Mouse (Mus musculus): ENCODE measurements at regions not wholly inside any gene's neighbourhood (a gene's known extent, or its start where the extent isn't known, plus 50 kb on each side); places are given as distances from the start of the nearest gene placed in this dataset.

GRCm38 (mm10) chr8:90654786-90655185, 162.4 kb downstream of the Gm19935 start:
- Histone ChIP-seq H3K36me3 (ENCODE audit: control insufficient read depth in 1 of 2, insufficient read depth in 2 of 2, low read length in 2 of 2) (no peaks in the 10 kb centered on the region), H3K4me3 (ENCODE audit: control insufficient read depth in 1 of 2, insufficient read depth in 1 of 2, low read depth in 2 of 2, low read length in 2 of 2) (no peak overlapping the region), H3K27ac (ENCODE audit: control insufficient read depth, low read depth, low read length) (no peak overlapping the region), H3K9ac (ENCODE audit: control insufficient read depth, low read depth, low read length, poor library complexity, severe bottlenecking) (no peak overlapping the region), H3K79me2 (ENCODE audit: control insufficient read depth, insufficient read depth, low read length, poor library complexity) (no peaks in the 10 kb centered on the region), H3K9me3 (replicated peaks; ENCODE audit: insufficient read depth, low read length) (no peaks in the 10 kb centered on the region), H3K27me3 (ENCODE audit: control insufficient read depth in 1 of 2, insufficient read depth in 2 of 2, low read length in 2 of 2) (no peaks in the 10 kb centered on the region), H3K4me1 (ENCODE audit: control insufficient read depth in 1 of 2, insufficient read depth in 2 of 2, low read length in 2 of 2) (no peaks in the 10 kb centered on the region)
- no peak for DNase-seq (ENCODE audit: low read depth, low spot score)
- TF ChIP-seq CHD1 (IDR thresholded peaks at IDR 0.05; ENCODE audit: low read depth, low read length): no peak
- TF ChIP-seq BHLHE40 (IDR thresholded peaks at IDR 0.05; ENCODE audit: borderline replicate concordance, low read depth, low read length): no peak
- TF ChIP-seq POLR2AphosphoS5 (IDR thresholded peaks at IDR 0.05; ENCODE audit: borderline replicate concordance, low read depth, low read length): no peak
- no peak for TF ChIP-seq TAL1 (IDR thresholded peaks at IDR 0.05; ENCODE audit: low read length)
- TF ChIP-seq CTCF (IDR thresholded peaks at IDR 0.05 in 2 of 3, conservative IDR thresholded peaks at IDR 0.05 in 1 of 3; ENCODE audit: control insufficient read depth in 1 of 3, insufficient read depth in 1 of 3, low read depth in 2 of 3, low read length in 3 of 3, poor library complexity in 1 of 3, severe bottlenecking in 1 of 3): no peak
- TF ChIP-seq ZKSCAN1 (IDR thresholded peaks at IDR 0.05; ENCODE audit: low read depth, low read length): no peak
- TF ChIP-seq MEF2A (IDR thresholded peaks at IDR 0.05; ENCODE audit: extremely low read depth, insufficient replicate concordance, low read depth, low read length, poor library complexity, severe bottlenecking): no peak
- TF ChIP-seq CHD2 (IDR thresholded peaks at IDR 0.05; ENCODE audit: low read length): no peak
- TF ChIP-seq MXI1 (IDR thresholded peaks at IDR 0.05; ENCODE audit: low read depth, low read length): no peak
- no peak for TF ChIP-seq POLR2A (IDR thresholded peaks at IDR 0.05; ENCODE audit: control insufficient read depth in 1 of 2, insufficient read depth in 1 of 2, low read depth in 1 of 2, low read length in 2 of 2, poor library complexity in 1 of 2)
- TF ChIP-seq ETS1 (IDR thresholded peaks at IDR 0.05; ENCODE audit: low read depth, low read length): no peak
- TF ChIP-seq MAFK (IDR thresholded peaks at IDR 0.05; ENCODE audit: borderline replicate concordance, low read depth, low read length): no peak
- TF ChIP-seq EP300 (IDR thresholded peaks at IDR 0.05; ENCODE audit: low read depth in 1 of 2, low read length in 2 of 2): no peak
- TF ChIP-seq RCOR1 (IDR thresholded peaks at IDR 0.05; ENCODE audit: low read depth, low read length): no peak
- TF ChIP-seq KAT2A (conservative IDR thresholded peaks at IDR 0.05; ENCODE audit: low read depth, low read length): no peak
- TF ChIP-seq USF2 (IDR thresholded peaks at IDR 0.05; ENCODE audit: borderline replicate concordance in 1 of 2, insufficient read depth in 1 of 2, low read depth in 1 of 2, low read length in 2 of 2): no peak
- TF ChIP-seq JUND (IDR thresholded peaks at IDR 0.05; ENCODE audit: low read depth, low read length): no peak
- TF ChIP-seq SIN3A (IDR thresholded peaks at IDR 0.05; ENCODE audit: low read length): no peak
- TF ChIP-seq HCFC1 (IDR thresholded peaks at IDR 0.05; ENCODE audit: low read depth, low read length): no peak
- TF ChIP-seq NELFE (IDR thresholded peaks at IDR 0.05; ENCODE audit: low read depth, low read length): no peak

GRCm38 (mm10) chr8:90642392-90642791, 174.8 kb downstream of the Gm19935 start:
- no peak overlapping the region for H3K4me3 ChIP-seq (ENCODE audit: control insufficient read depth in 1 of 2, insufficient read depth in 1 of 2, low read depth in 2 of 2, low read length in 2 of 2)
- no peaks in the 10 kb centered on the region for H3K27me3 ChIP-seq (ENCODE audit: control insufficient read depth in 1 of 2, insufficient read depth in 2 of 2, low read length in 2 of 2)
- no peak overlapping the region for H3K27ac ChIP-seq (ENCODE audit: control insufficient read depth, low read depth, low read length)
- H3K9ac ChIP-seq (ENCODE audit: control insufficient read depth, low read depth, low read length, poor library complexity, severe bottlenecking): no peak overlapping the region
- no peak for DNase-seq (ENCODE audit: low read depth, low spot score)
- no peaks in the 10 kb centered on the region for H3K36me3 ChIP-seq (ENCODE audit: control insufficient read depth in 1 of 2, insufficient read depth in 2 of 2, low read length in 2 of 2)
- no peak for TF ChIP-seq TCF12 (IDR thresholded peaks at IDR 0.05; ENCODE audit: low read depth, low read length)
- TF ChIP-seq POLR2A (IDR thresholded peaks at IDR 0.05; ENCODE audit: control insufficient read depth in 1 of 2, insufficient read depth in 1 of 2, low read depth in 1 of 2, low read length in 2 of 2, poor library complexity in 1 of 2): no peak
- H3K9me3 ChIP-seq (replicated peaks; ENCODE audit: insufficient read depth, low read length): no peaks in the 10 kb centered on the region
- no peaks in the 10 kb centered on the region for H3K79me2 ChIP-seq (ENCODE audit: control insufficient read depth, insufficient read depth, low read length, poor library complexity)
- H3K4me1 ChIP-seq (ENCODE audit: control insufficient read depth in 1 of 2, insufficient read depth in 2 of 2, low read length in 2 of 2): no peaks in the 10 kb centered on the region
